Mouse (Mus musculus): ENCODE data around the gene Stx12. TPM values are rescaled to one million over a fixed set of nuclear protein-coding genes. Genes with fewer than 3 reads are reported as not detected.

Gene Stx12
- total and polyA plus RNA-seq, 3 experiments, result 16.8 to 22.0 TPM; not detected in 1

DNA sequence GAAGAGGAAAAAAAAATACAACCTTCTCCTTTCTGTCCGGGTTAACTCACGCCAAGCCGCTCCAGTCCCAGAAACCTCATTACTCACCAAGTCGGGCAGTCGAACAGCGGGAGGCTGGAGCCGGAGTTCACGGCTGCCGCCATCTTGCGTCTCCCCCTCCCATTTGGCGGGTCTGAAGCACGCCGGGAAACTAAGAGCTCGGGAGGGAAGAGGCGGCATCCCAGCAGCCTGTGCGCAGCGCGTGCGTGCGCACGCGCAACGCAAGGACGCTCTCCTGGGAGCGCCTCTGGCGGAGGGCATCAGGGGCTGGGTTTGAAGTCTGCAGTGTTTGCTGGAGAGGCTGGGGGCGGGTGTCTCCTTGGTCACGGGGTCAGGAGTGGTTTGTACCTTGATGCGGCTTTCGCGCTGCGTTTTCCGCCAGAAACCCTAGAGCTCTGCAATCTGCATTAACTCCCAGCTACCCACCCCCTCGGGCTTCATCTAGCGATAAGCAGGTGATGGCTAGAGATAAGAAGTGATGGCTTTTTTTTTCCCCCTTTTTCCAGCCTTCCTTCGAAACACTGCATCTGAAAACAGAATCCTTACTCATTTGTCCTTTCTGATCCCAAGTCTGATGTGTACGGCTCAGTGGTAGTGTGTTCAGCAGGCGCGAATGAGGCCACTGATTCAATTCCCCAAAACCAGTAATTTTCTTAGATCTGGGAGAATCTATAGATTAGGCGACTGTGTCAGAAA is 41.2 kb downstream of the Stx12 start, which contains the start of gene Ppp1r8 (continued):
- TF ChIP-seq CTCF (IDR thresholded peaks at IDR 0.05 in 2 of 3, conservative IDR thresholded peaks at IDR 0.05 in 1 of 3; ENCODE audit: control insufficient read depth in 1 of 3, insufficient read depth in 1 of 3, low read depth in 2 of 3, low read length in 3 of 3, poor library complexity in 1 of 3, severe bottlenecking in 1 of 3), result peak in 1 of 3 experiments; percentile 23; a peak in 3 of 6 replicates
- no peak for TF ChIP-seq MAFK (IDR thresholded peaks at IDR 0.05; ENCODE audit: borderline replicate concordance, low read depth, low read length)
- no peak for TF ChIP-seq GABPA (IDR thresholded peaks at IDR 0.05; ENCODE audit: low read depth, low read length)
- peak; percentile 98 for TF ChIP-seq MAZ (IDR thresholded peaks at IDR 0.05; ENCODE audit: low read depth, low read length)
- TF ChIP-seq USF2 (IDR thresholded peaks at IDR 0.05; ENCODE audit: borderline replicate concordance in 1 of 2, insufficient read depth in 1 of 2, low read depth in 1 of 2, low read length in 2 of 2), result peak in 1 of 2 experiments; percentile 20; a peak in 1 of 4 replicates
- TF ChIP-seq POLR2AphosphoS2 (IDR thresholded peaks at IDR 0.05; ENCODE audit: low read length), result peak; percentile 87
- TF ChIP-seq RCOR1 (IDR thresholded peaks at IDR 0.05; ENCODE audit: low read depth, low read length), result no peak
- peak; percentile 95 for TF ChIP-seq ZMIZ1 (IDR thresholded peaks at IDR 0.05; ENCODE audit: low read depth, low read length)
- no peak for TF ChIP-seq ZC3H11A (IDR thresholded peaks at IDR 0.05; ENCODE audit: low read depth, low read length)
- no peak for TF ChIP-seq TAL1 (IDR thresholded peaks at IDR 0.05; ENCODE audit: low read length)
- no peak for TF ChIP-seq JUND (IDR thresholded peaks at IDR 0.05; ENCODE audit: low read depth, low read length)
- TF ChIP-seq GATA1 (IDR thresholded peaks at IDR 0.05; ENCODE audit: low read depth, low read length), result peak; percentile 88
- no peak for TF ChIP-seq RAD21 (IDR thresholded peaks at IDR 0.05; ENCODE audit: low read depth, low read length)

- H3K36me3 ChIP-seq (ENCODE audit: control insufficient read depth in 1 of 2, insufficient read depth in 2 of 2, low read length in 2 of 2), result peaks cover 14 to 22% of the 10 kb centered on the region in 2 experiments
- no peaks in the 10 kb centered on the region for H3K9me3 ChIP-seq (replicated peaks; ENCODE audit: insufficient read depth, low read length)
- H3K4me3 ChIP-seq (ENCODE audit: control insufficient read depth in 1 of 2, insufficient read depth in 1 of 2, low read depth in 2 of 2, low read length in 2 of 2), result peak overlapping the region; percentile 81 to 96
- peak; percentile 73 for DNase-seq (ENCODE audit: low read depth, low spot score)
- H3K9ac ChIP-seq (ENCODE audit: control insufficient read depth, low read depth, low read length, poor library complexity, severe bottlenecking), result peak overlapping the region; percentile 96
- H3K27ac ChIP-seq (ENCODE audit: control insufficient read depth, low read depth, low read length), result peak overlapping the region; percentile 83
- no peaks in the 10 kb centered on the region for H3K27me3 ChIP-seq (ENCODE audit: control insufficient read depth in 1 of 2, insufficient read depth in 2 of 2, low read length in 2 of 2)
- peaks cover 13 to 15% of the 10 kb centered on the region in 2 experiments for H3K4me1 ChIP-seq (ENCODE audit: control insufficient read depth in 1 of 2, insufficient read depth in 2 of 2, low read length in 2 of 2)
- TF ChIP-seq ELF1 (IDR thresholded peaks at IDR 0.05; ENCODE audit: low read depth, low read length) (peak; percentile 56; the same call in 1 of the 2 replicates), POLR2AphosphoS5 (IDR thresholded peaks at IDR 0.05; ENCODE audit: borderline replicate concordance, low read depth, low read length) (no peak), RAD21 (IDR thresholded peaks at IDR 0.05; ENCODE audit: low read depth, low read length) (no peak), MAX (IDR thresholded peaks at IDR 0.05; ENCODE audit: low read length) (peak; percentile 32), TBP (IDR thresholded peaks at IDR 0.05; ENCODE audit: low read depth, low read length) (no peak), ZNF384 (IDR thresholded peaks at IDR 0.05; ENCODE audit: low read depth, low read length) (no peak), HCFC1 (IDR thresholded peaks at IDR 0.05; ENCODE audit: low read depth, low read length) (no peak; the same call in 1 of the 2 replicates), SIN3A (IDR thresholded peaks at IDR 0.05; ENCODE audit: low read length) (peak; percentile 61), ETS1 (IDR thresholded peaks at IDR 0.05; ENCODE audit: low read depth, low read length) (no peak), ZMIZ1 (IDR thresholded peaks at IDR 0.05; ENCODE audit: low read depth, low read length) (no peak), MYC (IDR thresholded peaks at IDR 0.05; ENCODE audit: low read depth, low read length) (peak; percentile 51; the same call in 1 of the 2 replicates), MAFK (IDR thresholded peaks at IDR 0.05; ENCODE audit: borderline replicate concordance, low read depth, low read length) (no peak), NRF1 (IDR thresholded peaks at IDR 0.05; ENCODE audit: insufficient read depth, low read depth, low read length, poor library complexity, severe bottlenecking) (no peak), MXI1 (IDR thresholded peaks at IDR 0.05; ENCODE audit: low read depth, low read length) (peak; percentile 75)
- peaks cover 32% of the 10 kb centered on the region for H3K79me2 ChIP-seq (ENCODE audit: control insufficient read depth, insufficient read depth, low read length, poor library complexity)
These were observed 41.9 kb downstream of the Stx12 start for GRCm38 (mm10) chr4:132842281-132842906.

All from MEL (cell line).